Mouse (Mus musculus): Measurements from ENCODE around the gene Gm48551.

Gm48551 gene

DNA sequence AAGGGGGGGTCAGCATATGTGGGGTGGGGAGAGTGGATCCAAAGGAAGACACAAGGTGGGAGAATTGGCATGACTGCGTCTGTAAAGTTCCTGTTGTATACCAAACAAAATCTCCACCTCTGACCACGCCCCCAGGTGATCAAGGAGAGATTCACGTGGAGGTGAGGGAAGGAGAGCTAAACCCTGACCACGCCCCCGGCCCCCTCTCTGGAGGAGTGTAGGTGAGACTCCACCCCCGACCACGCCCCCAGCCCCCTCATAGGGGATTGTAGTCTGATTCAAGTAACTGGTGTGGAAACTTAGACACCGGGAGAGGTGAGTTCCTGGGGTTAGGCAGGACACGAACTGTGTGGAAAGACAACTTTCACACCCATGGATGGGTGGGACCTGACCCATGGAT lies 19.8 kb downstream of the Gm48551 start:
- DNase-seq (ENCODE audit: low read depth, low spot score) = no peak

GRCm38 (mm10) chr10:81404720-81405119 lies 20.5 kb downstream of the Gm48551 start:
- DNase-seq (ENCODE audit: low read depth, low spot score) = no peak

DNA sequence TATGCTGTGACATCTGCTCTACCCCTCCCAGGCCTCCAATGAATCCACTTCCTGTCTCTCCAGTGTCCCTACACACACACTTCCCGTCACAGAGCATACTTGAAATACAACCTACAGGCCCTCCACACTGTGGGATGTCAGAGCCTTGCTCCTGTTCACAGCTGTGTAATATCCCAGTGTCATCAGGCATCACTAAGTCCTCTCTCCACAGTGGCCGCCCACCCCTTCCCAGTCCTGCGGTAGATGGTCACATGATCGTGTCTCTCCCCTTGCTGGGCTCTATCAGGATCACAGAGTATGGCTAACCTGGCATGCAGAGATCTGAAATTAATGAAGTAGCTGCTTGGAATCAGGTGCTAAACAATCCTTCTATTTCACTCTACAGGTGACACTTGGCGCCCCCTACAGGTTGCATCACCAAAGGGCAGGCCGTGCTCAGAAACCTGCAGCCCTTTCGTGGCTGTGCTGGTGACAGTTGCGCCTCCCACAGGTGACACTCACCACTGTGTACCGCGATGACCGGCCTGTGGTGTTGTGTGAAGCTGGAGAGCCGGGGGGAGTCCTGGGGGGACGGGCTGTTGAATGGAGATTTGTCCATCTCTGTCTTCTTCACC lies 21.4 kb downstream of the Gm48551 start:
- DNase-seq (ENCODE audit: low read depth, low spot score) = no peak

DNA sequence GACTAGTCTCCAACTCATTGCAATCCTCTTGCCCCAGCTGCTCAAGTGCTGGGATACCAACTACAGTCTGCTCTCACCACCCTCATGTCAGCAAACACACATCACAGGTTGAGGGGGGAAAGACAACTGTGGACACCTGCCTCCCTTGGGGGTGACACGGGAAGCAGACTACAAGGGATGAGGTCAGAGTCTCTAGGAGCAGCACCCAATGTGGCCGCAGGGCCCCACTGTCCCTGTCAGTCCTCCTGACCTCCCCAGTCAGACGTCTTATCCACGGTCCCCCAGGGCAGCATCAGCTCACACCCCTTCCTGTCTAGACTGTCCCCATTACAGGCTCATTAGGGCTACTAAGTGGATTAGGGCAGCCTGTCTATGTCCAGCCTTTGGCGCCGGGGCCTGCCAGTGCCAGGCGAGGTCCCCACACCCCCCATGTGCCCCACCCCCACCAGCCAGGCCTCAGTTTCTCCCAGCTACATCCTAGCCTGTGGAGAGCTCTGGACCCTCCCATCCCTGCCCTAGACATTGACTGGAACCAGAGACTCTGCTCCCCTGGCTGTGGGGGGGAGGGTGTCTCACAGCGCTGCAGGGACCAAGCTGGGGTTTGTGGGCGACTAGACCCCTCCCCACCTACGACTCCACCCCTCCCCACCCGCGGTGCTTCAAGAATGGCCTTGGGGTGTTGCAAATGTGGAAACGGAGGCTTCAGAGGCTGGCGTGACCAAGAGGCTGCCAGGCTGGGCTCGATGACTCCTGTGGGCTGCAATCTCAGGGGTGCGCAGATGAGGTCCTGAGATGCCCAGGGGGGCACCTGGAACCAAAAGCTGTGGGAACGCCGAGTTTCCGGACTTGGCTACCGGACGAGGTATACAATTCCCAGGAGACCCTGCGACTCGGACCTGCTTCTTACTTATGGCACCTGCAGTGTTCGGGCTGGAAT lies 22.5 kb downstream of the Gm48551 start:
- no peak for DNase-seq (ENCODE audit: low read depth, low spot score)

DNA sequence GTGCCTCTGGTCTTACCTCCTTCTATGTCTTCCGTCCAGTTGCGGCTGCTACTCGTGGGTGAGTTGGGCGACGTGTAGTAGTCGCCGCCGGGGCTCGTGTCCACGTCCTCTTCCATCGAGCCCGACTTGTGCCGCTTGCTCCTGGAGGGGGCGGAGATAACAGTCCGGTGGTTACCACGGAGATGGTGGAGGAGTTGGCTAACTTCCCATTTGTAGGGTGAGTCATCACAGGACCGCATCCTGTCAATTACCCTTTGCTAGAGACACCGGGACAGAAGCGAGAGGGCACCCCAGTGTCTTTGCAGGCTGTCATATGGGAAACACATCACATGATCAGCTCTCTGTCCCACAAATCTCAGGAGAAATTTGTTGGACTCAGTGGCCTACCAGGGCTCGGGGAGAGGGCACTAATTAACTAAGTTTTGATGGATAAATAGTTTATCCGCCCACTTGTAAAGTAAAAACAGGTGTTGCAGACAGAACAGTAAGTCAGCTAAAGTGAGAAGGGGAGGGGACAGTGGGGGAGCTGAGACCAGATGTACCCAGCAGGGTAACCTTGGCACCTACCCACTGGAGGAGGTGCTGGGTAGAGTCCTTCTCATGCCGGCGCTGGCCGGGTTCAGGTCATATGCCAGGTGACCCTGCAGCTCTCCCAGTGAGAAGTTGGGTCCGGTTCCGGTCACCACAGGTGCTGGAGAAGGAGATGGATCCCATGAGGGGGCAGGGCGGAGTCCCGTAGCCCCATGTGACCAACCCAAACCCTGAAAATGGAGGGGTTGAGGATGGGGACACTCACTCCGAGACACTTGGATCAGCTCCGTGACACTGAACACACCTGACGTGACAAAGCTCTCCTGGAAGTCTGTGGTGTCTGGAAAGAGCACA lies 23.5 kb downstream of the Gm48551 start:
- DNase-seq (ENCODE audit: low read depth, low spot score) = no peak

DNA sequence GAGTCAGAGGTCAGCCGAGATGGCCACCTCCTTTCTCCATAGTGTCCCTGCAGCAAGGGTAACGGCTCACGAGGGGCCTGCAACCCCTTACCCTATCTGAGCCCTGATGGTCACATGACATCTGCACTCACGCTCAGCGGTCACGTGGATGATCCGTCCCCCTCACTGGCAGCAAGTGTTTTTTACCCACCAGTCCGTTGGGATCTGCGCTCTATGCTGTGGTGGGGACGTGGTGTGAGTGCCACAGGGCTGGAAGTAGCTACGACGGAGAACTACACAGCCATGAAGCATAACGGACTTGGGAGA lies 24.1 kb downstream of the Gm48551 start:
- DNase-seq (ENCODE audit: low read depth, low spot score) = no peak

GRCm38 (mm10) chr10:81408871-81409291 lies 24.6 kb downstream of the Gm48551 start:
- no peak for DNase-seq (ENCODE audit: low read depth, low spot score)

DNA sequence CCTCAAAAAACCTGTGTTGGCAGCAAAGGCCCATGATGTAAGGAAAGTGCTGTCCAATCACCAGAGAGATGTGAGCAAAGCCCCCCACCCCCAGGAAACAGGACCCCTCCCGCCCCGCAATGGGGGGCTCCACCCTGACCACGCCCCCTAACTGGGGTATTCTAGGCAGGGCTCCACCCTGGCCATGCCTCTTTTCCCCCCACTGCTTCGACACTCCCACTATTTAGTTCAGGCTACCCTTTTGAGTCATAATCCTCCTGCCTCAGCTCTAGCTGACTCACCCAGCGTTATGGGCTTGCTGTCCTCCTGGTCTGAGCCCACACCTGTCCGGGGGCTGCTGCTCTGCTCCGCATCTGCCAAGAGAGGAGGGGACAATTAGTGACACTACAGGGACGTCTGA lies 25.1 kb downstream of the Gm48551 start:
- DNase-seq (ENCODE audit: low read depth, low spot score) = no peak

GRCm38 (mm10) chr10:81410350-81410749 lies 26.1 kb downstream of the Gm48551 start:
- no peak for DNase-seq (ENCODE audit: low read depth, low spot score)

DNA sequence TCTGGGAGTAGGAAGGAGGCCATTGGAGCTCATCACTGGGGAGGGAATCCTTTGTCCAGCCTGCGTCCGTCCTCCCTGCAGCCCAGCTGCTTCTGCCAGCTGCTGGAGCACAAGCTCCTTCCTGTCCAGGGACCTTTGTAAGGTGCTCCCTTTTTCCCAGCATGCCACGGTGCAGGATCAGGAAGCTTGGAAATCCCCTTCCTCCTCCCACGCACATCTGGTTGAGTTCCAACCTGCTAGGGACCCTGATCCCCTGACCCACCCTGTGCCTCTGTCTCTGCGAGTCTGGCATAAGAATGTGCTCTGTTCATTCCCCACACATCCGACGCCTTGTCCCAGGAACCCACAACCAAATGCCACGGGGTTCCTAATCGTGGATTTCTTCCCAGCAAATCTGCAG lies 26.7 kb downstream of the Gm48551 start:
- no peak for DNase-seq (ENCODE audit: low read depth, low spot score)

- no peak for DNase-seq (ENCODE audit: low read depth, low spot score)
These were observed 27.5 kb downstream of the Gm48551 start for GRCm38 (mm10) chr10:81411471-81412400.

- DNase-seq (ENCODE audit: low read depth, low spot score) = no peak
These were observed 28.5 kb downstream of the Gm48551 start for GRCm38 (mm10) chr10:81412586-81413309.

- DNase-seq (ENCODE audit: low read depth, low spot score) = no peak
These were observed 29.3 kb downstream of the Gm48551 start for GRCm38 (mm10) chr10:81413310-81414261.

DNA sequence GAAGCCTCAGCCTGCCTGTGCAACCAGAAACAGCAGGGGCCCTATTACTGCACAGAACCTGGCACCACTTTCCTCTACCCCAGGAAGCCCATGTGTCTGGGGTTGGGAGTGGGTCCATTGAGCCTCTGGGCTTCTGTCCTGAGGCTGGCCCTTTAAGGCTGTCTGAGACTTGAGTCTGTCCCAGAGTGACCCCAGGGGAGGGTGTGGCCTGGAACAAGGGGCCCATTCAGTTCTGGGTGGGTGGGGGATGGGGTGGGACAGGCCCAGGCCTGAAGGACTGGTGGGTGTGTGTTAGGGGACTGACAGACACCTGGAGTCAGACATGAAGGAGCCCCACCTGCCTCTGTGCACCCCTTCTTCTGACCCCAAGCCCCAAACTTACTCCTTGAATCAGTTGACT lies 30.4 kb downstream of the Gm48551 start:
- DNase-seq (ENCODE audit: low read depth, low spot score) = no peak

DNA sequence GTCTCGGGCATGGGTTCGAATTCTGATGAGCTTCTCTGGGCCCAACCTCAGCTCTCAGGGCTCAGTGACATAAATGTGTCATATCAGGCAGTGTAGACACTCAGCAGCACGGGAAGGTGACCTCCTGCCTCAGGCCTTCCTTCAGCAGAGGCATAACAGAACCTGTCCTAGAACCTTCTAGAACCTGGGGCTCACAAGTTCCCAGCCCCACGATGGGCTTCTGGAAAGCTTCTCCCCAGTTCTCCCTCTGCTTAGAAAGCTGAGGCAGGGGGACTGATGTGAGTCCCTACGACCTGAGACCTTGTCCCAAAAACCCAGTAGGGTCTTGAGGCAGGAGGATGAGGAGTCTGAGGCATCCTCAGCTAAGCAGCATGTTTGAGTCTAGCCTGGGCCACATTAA lies 30.9 kb downstream of the Gm48551 start:
- DNase-seq (ENCODE audit: low read depth, low spot score) = no peak

DNA sequence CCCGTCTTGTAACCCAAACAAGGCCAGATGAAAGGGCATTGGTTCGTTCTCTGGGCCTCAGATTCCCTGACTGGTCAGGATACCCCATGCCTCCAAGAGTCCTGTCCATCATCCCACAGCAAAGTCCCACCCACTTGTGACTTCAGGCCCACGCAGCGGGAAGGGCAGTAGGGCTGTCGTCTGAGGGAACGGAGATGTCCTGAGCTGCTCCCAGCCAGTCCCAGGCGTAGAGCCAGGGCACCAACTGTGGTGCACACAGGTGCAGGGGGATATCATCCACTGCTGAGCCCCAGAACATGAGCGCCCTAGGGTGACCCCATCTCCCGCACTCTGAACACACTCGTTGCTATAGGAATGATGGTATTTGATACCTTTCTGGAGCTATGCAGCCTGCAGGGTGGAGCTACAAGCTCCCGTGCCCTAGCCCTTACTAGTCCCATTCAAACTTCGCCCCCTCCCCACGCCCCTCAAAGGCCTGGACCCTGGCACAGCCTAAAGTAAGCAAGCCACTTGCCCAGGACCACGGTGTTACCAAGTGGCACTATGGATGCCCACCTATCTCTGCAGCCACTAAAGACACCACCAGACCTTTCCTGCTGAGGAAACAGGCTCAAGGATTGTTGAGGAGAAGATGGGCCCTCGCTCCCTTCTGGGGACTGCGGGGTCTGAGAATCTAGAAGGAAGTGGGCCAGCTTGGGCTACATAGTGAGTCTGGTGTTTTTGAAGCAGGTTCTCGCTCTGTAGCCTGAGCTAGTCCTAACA lies 31.5 kb downstream of the Gm48551 start:
- DNase-seq (ENCODE audit: low read depth, low spot score) = no peak

DNA sequence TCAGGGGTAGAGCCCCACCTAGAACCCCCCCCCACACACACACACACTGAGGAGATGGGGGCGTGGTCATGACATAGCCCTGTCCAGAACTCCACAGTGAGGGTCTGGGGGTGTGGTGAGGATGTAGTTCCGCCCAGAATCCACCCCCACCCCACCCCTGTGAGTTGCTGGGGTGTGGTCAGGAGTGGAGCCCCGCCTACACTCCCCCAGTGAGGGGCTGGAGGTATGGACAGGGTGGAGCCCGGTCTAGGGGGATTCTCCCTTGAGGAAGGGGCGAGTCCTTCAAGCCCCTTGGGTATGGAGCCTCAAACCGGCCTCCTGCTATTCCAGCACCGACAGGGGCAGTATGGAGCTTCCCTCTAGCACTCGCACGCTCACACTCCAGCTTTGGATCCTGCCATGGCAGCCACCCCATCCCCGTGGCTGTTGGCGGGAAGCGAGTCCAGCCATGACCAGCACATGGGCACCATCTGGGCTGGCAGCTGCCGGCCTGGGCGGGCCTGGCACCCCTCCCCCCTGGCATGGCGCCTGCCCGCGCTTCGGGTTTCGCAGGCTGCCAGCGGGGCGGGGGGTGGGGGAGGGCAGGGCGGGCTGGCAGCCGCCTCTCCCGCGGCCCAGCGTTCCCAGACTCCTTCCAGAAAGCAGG lies 32.4 kb downstream of the Gm48551 start:
- DNase-seq (ENCODE audit: low read depth, low spot score) = no peak

Measured in telencephalon, adult 2 months (tissue).